Mouse (Mus musculus): ENCODE results near the gene Nfib.
"Not testable (repeated sequence)": the region's sequence is repeated elsewhere in the genome, so short reads cannot be mapped to it uniquely, and the experiment has no call there.

The Nfib gene

GRCm38 (mm10) chr4:82298606-82299005 is 406.9 kb downstream of the Nfib start:
- DNase-seq (ENCODE audit: low spot score in 2 of 2) = no peak

GRCm38 (mm10) chr4:82297562-82297961 is 408.0 kb downstream of the Nfib start:
- DNase-seq (ENCODE audit: low spot score in 2 of 2) = no peak

GRCm38 (mm10) chr4:82294066-82294465 is 411.5 kb downstream of the Nfib start:
- peak; percentile 20 to 58 for DNase-seq (ENCODE audit: low spot score in 2 of 2)

GRCm38 (mm10) chr4:82291174-82291847 is 414.2 kb downstream of the Nfib start:
- DNase-seq (ENCODE audit: low spot score in 2 of 2) = no peak

- DNase-seq (ENCODE audit: low spot score in 2 of 2) = no peak
Measured at GRCm38 (mm10) chr4:82290623-82291022, 414.9 kb downstream of the Nfib start.

GRCm38 (mm10) chr4:82289596-82289995 is 416.0 kb downstream of the Nfib start:
- no peak for DNase-seq (ENCODE audit: low spot score in 2 of 2)

- DNase-seq (ENCODE audit: low spot score in 2 of 2) = no peak
Measured at GRCm38 (mm10) chr4:82288138-82288537, 417.4 kb downstream of the Nfib start.

- DNase-seq (ENCODE audit: low spot score in 2 of 2) = no peak
Measured at GRCm38 (mm10) chr4:82287454-82287853, 418.1 kb downstream of the Nfib start.

- no peak for DNase-seq (ENCODE audit: low spot score in 2 of 2)
Measured at GRCm38 (mm10) chr4:82286931-82287330, 418.6 kb downstream of the Nfib start.

GRCm38 (mm10) chr4:82283536-82283935 is 422.0 kb downstream of the Nfib start:
- DNase-seq (ENCODE audit: low spot score in 2 of 2) = no peak

GRCm38 (mm10) chr4:82275996-82276395 is 429.6 kb downstream of the Nfib start:
- no peak for DNase-seq (ENCODE audit: low spot score in 2 of 2)

- no peak for DNase-seq (ENCODE audit: low spot score in 2 of 2)
Measured at GRCm38 (mm10) chr4:82273049-82273754, 432.3 kb downstream of the Nfib start.

GRCm38 (mm10) chr4:82272099-82272498 is 433.5 kb downstream of the Nfib start:
- DNase-seq (ENCODE audit: low spot score in 2 of 2) = no peak

- no peak for DNase-seq (ENCODE audit: low spot score in 2 of 2)
Measured at GRCm38 (mm10) chr4:82271547-82271946, 434.0 kb downstream of the Nfib start.

GRCm38 (mm10) chr4:82267832-82268778 is 437.4 kb downstream of the Nfib start:
- no peak for DNase-seq (ENCODE audit: low spot score in 2 of 2)

- no peak for DNase-seq (ENCODE audit: low spot score in 2 of 2)
Measured at GRCm38 (mm10) chr4:82266066-82266619, 439.4 kb downstream of the Nfib start.

- not testable (repeated sequence) for DNase-seq (ENCODE audit: low spot score in 2 of 2)
Measured at GRCm38 (mm10) chr4:82258545-82258944, 447.0 kb downstream of the Nfib start.

- no peak for DNase-seq (ENCODE audit: low spot score in 2 of 2)
Measured at GRCm38 (mm10) chr4:82252054-82252453, 453.5 kb downstream of the Nfib start.

GRCm38 (mm10) chr4:82250355-82250659 is 455.2 kb downstream of the Nfib start:
- DNase-seq (ENCODE audit: low spot score in 2 of 2) = no peak

- no peak for DNase-seq (ENCODE audit: low spot score in 2 of 2)
Measured at GRCm38 (mm10) chr4:82249518-82250354, 455.8 kb downstream of the Nfib start.

- no peak for DNase-seq (ENCODE audit: low spot score in 2 of 2)
Measured at GRCm38 (mm10) chr4:82248961-82249360, 456.6 kb downstream of the Nfib start.
